Mouse (Mus musculus) spleen, postnatal 4 days (tissue): ENCODE measurements around the gene Rreb1.
"Not testable (repeated sequence)": the region's sequence is repeated elsewhere in the genome, so short reads cannot be mapped to it uniquely, and the experiment has no call there.

ENCODE experiments used
- DNase-seq, 2 experiments: peaks; one replicate each; pipeline ENCODE4 v3.0.0; 2022; ENCODE audit warnings: low spot score in 2 of 2

Gene Rreb1

GRCm38 (mm10) chr13:37826994-37827262, 48.7 kb downstream of the Rreb1 start:
- peak in 1 of 2 experiments; percentile 81 for DNase-seq

GRCm38 (mm10) chr13:37827263-37827995, 49.2 kb downstream of the Rreb1 start:
- peak; percentile 64 to 77 for DNase-seq

DNA sequence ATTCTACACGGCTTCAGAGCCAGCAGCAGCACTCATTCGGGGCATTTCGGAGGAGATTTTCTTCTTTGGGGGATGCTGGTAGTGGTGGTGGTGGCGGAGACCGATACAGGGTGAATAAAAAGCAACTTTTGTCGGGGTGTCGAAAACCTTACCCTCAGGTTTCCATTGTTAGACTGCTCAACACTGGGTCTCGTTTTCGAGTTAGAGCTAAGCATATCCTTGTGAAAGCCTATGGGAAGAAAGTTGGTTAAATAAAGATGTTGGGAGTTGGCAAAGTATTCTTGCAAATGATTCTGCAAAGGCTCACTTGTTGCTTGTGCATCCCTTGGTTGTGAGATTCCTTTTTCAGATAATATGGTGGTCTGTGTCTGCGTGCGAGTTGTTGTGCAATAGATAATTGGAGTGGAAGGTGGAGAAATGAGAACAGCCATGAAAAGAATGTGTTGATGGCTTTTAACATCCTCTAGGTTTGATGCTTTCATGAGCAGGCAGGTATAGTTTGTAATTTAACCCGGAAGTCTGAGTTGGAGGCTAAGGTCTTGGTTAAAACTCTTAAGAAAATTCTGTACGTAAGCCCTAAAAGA, 49.9 kb downstream of the Rreb1 start:
- no peak for DNase-seq

DNA sequence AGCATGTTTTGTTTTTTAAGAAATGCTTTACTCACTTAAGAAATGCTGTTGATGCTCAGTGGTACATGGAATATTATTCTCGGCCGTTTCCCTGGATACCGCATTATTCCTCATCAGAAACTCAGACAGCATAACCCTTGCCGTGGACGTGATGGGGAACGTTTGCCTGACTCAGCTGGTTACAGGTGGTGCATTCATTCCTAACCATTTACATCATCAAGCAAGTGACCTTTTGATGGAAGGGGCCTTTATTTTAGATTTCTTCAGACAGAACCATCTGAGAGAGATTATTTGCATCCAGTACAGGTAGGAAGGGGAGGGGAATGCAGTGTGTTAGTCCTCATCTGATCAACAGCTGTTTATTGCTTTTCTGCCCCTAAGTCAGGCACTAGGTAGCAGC, 50.7 kb downstream of the Rreb1 start:
- no peak for DNase-seq

DNA sequence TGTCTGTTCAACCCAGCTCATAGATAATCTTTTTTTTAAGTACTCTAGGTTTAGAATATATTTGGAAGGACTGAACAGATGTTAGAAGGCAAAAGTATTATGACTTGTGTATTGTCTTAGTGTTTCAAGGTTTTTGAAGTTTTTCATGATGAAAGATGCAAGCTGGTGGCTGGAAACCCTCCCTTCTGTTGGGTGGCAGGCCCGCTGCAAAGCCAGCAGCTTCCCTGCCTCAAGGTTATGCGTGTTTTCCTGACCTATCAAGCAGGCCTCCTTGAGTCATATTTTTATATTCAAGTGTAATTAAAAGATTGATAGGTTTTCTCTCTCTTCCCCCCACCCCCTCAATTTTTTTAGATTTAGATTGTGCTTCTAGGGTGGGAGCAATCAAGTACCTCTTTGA, 52.1 kb downstream of the Rreb1 start:
- no peak for DNase-seq

GRCm38 (mm10) chr13:37830874-37831311, 52.7 kb downstream of the Rreb1 start:
- DNase-seq, result no peak

GRCm38 (mm10) chr13:37832481-37832880, 54.3 kb downstream of the Rreb1 start:
- DNase-seq, result no peak

DNA sequence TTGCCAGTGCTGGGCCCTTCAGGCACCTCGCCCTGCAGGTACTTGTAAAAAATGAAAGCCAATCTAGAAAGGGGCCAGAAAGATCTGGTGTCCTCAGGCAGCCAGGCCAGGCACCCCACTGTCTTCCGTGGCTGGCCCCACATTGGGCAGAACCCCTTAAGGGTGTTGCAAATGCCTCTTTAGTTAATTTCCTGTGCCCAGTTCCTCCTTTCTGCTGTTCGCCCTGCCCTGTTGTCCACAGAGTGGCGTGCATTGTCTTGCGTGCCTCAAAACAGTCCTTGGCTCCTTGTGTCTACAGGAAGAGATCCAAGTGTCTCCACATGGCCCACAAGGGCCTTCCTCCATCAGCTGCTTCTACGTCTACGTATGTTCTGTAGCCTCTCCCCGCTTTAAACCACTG, 55.3 kb downstream of the Rreb1 start:
- DNase-seq, result peak; percentile 48 to 75

GRCm38 (mm10) chr13:37835296-37835695, 57.1 kb downstream of the Rreb1 start:
- DNase-seq, result no peak

DNA sequence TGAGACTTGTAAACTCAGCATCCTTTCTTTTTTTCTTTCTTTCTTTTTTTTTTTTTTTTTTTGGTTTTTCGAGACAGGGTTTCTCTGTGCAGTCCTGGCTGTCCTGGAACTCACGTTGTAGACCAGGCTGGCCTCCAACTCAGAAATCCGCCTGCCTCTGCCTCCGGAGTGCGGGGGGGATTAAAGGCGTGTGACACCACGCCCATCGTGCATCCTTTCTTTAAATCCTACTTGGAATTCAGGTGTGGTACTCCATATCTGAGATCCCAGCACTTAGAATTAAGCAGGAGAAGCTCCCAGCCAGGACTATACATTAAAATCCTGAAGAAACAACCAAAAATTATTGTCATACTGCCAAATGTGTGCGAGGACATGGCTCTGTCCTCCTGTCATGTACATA, 57.6 kb downstream of the Rreb1 start:
- DNase-seq, result not testable (repeated sequence)

DNA sequence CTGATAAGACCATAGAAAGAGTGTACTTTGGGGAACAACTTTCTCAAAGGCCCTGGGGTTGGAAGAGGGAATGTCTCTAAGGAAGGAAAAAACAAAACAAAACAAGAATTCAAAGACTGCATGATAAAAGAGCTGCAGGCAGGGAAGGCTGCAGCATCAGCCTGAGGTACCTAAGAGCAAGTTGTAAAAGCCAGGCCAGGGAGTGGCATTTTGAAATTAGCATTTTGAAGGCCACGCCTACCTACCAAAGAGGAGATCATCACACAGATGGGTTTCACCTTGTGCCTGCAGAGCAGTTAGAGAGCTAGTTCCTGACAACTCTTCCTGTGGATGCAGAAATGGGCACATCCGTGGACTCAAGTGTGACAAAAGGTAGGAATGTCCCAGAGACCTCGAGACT, 59.2 kb downstream of the Rreb1 start:
- no peak for DNase-seq

- DNase-seq, result no peak
Observed at GRCm38 (mm10) chr13:37838260-37839183, 60.3 kb downstream of the Rreb1 start.

- DNase-seq, result no peak
Observed at GRCm38 (mm10) chr13:37843241-37843640, 65.0 kb downstream of the Rreb1 start.

GRCm38 (mm10) chr13:37843844-37844243, 65.6 kb downstream of the Rreb1 start:
- DNase-seq, result no peak

DNA sequence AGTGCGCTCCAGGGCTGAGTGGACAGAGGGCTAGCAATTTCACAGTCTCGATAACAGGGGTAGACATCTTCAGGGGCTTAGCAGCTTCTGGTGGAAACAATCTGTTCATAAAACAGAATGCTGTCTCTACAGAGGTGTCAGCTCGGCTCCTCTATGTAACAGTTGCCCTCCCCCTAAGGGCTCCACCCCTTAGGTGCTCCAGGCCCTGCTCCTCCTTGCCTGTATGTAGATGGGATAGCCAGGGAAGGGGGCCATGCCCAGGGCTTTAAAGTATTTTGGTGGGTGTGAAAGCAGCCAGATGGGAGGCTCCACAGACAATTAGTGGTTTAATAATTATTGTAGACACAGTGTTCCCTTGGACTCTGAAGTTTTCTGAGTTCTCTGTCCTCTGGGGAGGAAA, 67.0 kb downstream of the Rreb1 start:
- no peak for DNase-seq

DNA sequence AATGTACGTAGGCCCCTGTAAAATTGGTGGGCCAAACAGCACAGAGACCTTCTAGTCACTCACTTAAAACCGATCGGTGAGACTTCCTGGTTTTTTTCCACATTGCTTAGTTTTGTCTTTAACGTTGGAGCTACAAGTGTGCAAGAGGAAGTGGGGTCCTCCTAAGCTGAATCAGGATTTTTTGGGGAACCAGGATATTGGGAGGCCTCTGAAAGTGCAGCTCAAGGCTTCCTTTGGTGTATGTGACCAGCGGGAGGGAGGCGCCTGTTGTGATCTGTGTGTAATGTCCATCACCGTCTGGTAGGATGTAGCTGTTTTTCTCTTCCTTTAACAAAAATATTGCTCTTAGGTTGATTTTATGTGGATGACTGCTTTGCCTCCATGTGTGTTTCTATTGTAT, 67.4 kb downstream of the Rreb1 start:
- DNase-seq, result no peak

DNA sequence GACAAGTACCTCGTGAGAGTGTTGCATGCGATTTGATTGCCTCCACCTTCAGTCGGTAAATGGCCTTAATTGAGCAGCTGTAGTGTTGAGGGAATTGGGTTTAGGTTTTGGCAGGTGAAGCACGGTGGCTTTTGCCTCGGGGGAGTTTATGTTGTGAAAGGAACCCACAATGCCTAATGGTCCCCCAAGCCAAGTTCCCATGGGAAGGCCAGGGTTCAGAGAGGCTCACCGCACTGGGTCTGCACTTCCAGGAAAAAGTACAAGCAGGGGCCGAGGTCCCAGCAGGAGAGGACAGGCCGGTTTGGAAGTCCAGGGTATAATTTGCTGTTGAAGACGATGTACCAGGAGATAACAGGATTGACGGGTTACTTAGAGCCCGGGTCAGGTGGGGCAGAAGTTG, 68.3 kb downstream of the Rreb1 start:
- DNase-seq, result no peak

- no peak for DNase-seq
Observed at GRCm38 (mm10) chr13:37846962-37847570, 68.9 kb downstream of the Rreb1 start.

DNA sequence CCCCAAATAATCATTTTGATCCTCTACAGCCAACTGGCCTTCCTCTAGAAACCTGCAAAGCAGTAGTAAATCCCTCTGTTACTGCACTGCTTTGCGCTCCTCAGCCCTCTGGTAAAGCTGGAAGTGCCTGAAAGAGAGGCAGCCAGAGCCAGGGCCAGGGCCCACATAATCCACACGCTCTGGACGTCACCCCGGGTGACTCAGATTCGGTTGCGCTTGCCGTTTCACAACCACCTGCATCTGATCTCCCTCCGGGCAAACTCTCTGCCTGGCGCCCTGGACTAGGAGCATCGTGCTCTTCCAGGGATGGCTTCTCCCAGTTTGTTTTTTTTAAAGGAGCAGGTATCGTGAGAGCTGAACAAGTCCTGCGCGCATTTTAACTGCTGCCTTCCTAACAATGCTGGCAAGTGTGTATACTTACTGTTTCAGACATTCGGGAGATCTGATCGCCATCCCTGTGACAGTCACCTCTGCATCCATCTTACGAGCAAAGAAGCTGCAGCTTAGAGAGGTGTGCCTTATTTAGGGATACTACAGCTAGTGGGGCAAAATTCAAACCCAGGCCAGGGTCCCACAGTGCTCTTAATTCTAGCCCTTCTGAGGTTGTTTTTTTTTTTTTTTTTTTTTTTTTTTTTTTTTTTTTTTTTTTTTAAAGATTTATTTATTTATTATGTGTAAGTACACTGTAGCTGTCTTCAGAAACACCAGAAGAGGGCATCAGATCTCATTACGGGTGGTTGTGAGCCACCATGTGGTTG, 69.6 kb downstream of the Rreb1 start:
- DNase-seq, result no peak

GRCm38 (mm10) chr13:37848438-37848837, 70.2 kb downstream of the Rreb1 start:
- no peak for DNase-seq

DNA sequence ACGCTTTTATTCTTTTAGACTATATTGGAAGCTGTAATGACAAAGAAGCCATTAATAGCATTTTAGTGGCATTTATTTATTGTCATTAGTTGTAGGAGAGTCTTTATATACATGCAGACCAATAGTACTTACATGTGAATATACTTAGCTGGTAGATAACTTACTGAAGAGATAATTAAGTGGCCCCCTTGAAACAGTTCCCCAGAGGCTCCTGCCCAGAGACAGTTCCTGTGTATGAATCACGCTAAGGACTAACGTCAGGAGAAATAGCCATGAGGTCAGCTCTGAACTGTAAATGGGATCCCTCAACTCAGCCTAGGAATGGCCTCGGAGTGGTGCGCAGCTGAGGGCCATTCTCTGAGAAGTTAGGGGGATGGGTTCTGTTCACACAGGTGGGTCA, 73.4 kb downstream of the Rreb1 start:
- DNase-seq, result no peak

DNA sequence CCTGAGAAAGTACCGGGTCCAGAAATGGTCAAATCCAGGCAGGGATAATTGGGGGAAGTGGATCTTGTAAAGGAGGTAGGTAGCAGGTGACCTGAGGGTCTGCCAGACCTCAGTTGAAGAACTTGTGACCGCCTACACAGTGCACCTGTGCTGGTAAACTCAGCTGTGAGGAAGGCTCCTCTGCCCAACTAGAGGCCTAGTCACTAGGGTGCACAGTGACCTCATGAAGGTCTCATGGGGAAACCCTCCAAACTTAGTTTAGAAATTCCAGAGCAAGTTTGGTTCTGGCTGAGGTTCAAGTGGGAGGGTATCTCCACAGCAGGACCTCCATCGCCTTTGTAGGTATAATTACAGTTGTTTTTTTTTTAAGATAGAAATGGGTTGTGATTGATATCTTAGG, 74.7 kb downstream of the Rreb1 start:
- no peak for DNase-seq
